Mouse (Mus musculus): Measurements from ENCODE around the gene Zfp868.
"Not testable (repeated sequence)": the region's sequence is repeated elsewhere in the genome, so short reads cannot be mapped to it uniquely, and the experiment has no call there.

The Zfp868 gene

DNA sequence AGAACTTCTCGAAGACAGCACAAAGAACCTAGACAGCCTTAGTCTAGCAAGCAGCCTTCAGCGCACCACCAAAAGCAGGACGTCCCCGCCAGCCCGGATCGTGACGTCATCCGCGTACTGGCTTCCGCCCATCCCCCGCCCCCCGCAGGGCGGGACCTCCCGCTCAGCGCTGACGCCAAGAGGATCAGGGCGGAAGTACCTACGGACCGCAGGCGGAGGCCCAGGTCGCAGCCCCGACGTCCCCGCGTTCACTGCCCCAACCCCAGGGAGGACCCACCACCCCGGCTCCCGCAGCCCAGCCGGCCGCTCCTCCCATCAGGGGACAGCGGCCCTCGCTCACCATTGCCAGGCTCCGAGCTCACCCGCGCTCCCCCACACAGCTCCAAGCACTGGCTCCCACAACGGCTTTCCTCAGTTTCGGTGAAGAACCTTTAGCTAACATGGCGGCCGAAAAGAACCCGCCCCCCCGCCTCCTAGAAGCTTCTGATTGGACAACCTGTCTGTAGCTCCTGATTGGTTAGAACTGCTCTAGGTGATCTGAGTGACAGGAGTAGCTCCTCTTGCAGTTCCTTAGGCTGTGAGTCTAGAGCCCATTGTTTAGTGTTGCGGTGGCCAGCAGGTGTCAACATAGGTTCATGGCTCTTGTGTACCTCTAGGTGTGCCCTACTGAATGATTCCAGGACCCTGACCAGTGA is at the start of gene Zfp868:
TSS of gene Zfp868 (minus strand) at position 454 of the 695 bp plus-strand sequence.
- in situ Hi-C loops (cut with MboI, MseI) = no loop called here

DNA sequence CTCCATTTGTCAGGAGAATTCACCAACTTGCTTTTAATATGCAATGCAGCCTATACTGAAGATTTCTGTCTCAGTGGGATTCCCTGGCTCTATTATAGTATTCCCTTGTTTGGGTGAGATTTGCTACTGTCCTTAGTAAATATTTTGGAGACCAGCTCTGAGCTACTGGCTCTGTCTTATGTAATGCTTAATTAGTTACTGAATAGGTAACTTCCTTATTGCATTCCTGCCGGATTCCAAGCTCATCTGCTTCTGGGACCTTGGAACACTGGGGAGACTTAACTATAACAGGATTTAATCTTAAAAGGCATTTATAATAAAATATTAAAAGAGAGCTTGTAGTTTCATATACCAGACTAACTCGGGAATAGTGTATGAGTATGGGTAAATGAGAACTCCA is 39.7 kb upstream of the Zfp868 start:
- in situ Hi-C loops (cut with MboI, MseI) = not testable (repeated sequence)

DNA sequence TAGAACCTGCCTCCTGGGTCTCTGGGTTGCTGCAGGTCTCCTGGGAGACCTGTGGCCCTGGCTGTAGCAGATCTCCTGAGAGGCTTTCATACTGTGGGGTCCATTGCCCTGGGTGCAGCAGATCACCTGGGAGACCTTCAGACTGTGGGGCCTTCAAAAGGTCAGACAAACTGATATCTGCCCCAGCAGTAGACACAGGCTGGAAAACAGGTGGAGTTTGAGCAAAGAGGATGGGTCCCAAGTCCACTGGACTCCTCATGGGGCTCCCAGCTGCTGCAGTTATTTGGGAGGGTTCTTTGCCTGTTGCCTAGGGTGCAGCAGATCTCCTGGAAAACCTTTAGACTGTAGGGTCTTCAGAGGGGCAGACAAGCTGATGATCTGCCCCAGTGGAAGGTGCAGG is 35.9 kb upstream of the Zfp868 start:
- in situ Hi-C loops (cut with MboI, MseI) = no loop called here

DNA sequence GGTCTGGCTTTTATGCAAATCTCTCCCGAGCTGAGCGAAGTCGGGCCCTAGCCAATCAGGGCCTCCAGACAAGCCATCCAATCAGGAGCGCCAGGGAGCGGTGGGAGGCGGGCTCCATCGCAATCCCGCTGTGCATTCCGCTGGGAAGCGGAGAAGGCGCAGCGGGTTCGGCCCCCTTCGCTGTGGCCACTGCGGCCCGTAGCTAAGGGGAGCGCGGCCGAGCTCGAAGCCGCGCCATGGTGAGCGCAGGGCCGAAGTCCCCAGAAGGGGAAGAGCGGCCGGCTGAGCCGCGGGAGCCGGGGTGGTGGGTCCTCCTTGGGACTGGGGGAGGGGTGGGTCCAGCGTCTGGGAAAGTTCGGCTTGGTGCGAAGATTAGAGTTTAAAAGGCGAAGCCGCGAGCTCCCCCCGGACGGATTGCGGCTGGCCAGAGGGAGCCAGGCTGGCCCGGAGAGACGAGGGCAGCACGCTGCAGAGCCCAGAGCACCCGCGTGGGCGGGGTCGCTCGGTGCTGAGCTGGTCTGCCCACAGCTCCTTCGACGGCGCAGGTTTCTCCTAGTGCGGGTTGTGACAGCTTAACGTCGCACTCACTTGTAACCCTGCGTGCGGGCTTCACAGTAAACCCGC is 29.1 kb upstream of the Zfp868 start, which contains the start of gene Zfp964:
TSS of gene Zfp964 (plus strand) at position 122 of the 624 bp plus-strand sequence.
- in situ Hi-C loops (cut with MboI, MseI) = no loop called here

DNA sequence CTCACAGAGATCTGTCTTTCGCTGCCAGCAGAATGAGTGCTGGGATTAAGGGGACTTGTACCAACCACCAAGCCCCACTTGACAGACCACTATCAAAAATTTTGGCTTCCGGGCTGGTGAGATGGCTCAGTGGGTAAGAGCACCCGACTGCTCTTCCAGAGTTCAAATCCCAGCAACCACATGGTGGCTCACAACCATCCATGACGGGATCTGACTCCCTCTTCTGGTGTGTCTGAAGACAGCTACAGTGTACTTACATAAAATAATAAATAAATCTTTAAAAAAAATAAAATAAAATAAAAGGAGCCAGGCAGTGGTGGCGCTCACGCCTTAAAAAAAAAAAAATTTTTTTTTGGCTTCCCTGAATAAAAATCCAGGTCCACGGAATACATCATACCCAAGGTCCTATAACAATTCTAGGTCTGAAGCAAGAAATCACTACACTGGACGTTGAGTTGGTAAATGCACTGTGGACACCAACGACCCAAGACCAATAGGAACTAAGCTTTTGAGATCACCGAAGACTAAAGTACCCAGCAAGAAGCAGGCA is 28.5 kb upstream of the Zfp868 start:
- in situ Hi-C loops (cut with MboI, MseI) = no loop called here

DNA sequence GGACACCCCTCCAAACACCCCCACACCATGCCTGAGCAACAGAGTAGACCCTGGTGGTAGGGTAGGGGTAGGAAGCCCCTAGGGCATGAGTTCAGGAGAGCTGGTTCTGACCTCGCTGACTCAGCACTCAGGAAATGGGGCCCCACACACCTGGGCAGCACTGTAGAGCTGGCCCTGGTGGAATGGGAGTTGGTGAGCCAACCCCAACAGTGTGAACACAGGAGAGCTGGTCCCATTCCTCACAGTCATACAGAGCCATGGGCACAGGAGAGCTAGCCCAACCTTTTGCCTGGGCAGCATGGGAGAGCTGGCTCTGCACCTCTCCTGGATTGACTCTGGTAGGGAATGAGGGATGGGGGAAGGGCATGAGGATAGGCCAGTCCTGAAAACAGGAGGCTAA is 7.3 kb downstream of the Zfp868 start:
- in situ Hi-C loops (cut with MboI, MseI) = loop anchor here (5.0 to 25.0 kb wide), 3 partner anchors 94 to 531 kb away; partner anchors contain the start of gene Zfp869

DNA sequence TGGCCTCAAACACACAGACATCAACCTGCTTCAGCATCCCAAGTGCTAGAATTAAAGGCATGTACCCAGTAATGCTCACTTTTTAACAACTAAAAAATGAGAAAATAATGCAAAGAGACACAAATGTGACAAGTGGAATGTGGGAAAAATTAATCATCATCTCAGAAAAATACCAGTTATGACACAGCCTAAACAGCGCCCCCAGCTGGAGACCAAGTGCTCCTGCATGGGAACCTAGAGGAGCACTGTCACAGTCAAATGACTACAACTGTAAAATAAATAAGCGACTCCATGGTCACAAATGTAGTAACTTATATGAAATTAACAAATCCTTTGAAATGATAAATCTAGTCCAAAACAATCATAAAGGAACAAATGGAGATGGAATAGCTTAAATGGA is 10.7 kb downstream of the Zfp868 start:
- in situ Hi-C loops (cut with MboI, MseI) = loop anchor here (5.0 to 25.0 kb wide), 3 partner anchors 98 to 527 kb away; partner anchors contain the start of gene Zfp869

DNA sequence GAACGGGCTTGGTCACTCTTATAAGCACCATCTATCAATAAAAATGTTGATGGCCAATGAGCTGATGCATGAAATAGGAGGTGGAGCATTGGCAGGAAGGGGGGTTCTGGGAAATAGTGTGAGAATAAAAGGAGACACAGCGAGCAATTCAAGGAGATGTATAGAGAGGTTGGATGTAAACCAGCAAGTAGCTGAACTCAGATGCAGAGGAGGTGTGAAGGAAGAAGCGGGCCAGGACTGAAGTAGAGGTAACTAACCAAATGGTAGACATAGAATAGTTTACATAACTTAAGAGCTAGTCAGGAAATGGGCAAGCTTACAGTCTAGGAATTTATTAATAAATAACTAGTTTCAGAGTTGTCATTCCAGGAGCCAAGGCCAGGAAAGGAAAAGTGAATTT is 27.8 kb downstream of the Zfp868 start:
- in situ Hi-C loops (cut with MboI, MseI) = not testable (repeated sequence)

DNA sequence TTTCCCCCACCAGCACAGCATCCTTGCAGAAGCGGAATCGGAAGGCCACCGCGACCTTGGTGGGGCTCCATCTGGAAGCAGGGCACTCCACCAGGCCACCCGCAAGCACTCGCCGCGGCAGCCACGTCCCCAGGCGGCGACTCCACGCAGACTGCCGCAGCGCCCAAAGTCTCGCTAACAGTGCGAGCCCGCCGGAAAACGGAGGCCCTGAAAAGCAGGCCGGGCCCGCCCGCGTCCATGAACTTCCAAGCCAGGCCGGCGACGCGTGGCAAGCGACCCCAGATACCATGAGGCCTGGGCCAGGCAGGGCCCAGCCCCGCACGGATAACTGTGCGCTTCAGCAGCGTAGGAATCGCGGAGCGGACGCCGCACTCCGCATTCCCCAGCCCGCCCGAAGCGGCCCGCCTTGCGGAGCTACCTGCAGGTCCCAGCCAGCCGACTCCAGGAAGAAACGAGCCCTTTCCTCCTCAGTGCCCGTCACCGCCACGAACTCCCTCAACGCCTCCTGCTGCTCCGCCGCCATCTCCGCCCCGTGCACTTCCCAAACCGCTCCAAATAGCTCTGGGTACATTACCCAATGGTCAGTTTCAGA is 40.6 kb downstream of the Zfp868 start:
- in situ Hi-C loops (cut with MboI, MseI) = no loop called here

DNA sequence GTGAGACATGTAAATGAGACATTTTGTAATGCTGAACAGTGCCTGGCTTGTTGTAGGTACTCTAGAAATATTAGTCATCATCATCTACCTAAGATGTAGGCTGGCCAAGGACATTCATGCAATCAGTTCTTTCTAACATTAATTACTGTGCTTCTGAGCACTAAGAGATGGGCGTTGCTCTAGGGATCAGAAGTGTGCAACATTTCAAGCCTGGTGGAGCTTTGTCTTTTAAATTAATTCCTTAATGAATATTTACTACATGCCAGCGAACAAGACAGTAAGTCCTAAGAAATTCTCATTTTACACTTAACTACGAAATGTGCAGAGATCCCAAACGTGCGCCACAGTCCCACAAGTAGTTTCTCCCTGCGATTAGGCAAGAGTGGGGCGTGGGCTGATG is 41.1 kb downstream of the Zfp868 start:
- in situ Hi-C loops (cut with MboI, MseI) = not testable (repeated sequence)

All from T-helper 1 cell (primary cell).